Mouse (Mus musculus): ENCODE measurements at regions not wholly inside any gene's neighbourhood (a gene's known extent, or its start where the extent isn't known, plus 50 kb on each side); places are given as distances from the start of the nearest gene placed in this dataset.

- no peaks in the 10 kb centered on the region for H3K9me3 ChIP-seq (ENCODE audit: control insufficient read depth, insufficient read depth, low read depth, low read length)
- TF ChIP-seq ZNF384 (IDR thresholded peaks at IDR 0.05; ENCODE audit: low read depth, low read length): no peak
- no peak for TF ChIP-seq MAFK (IDR thresholded peaks at IDR 0.05; ENCODE audit: insufficient read depth, low read depth, low read length)
- TF ChIP-seq ZC3H11A (IDR thresholded peaks at IDR 0.05; ENCODE audit: borderline replicate concordance, low read depth, low read length): no peak
- TF ChIP-seq CHD2 (IDR thresholded peaks at IDR 0.05; ENCODE audit: low read depth, low read length): no peak
- H3K4me1 ChIP-seq (ENCODE audit: control insufficient read depth in 2 of 2, insufficient read depth in 2 of 2, low read length in 2 of 2, poor library complexity in 1 of 2): no peaks in the 10 kb centered on the region
- in situ Hi-C loops (cut with MboI; ENCODE audit: low sequenced_read_pairs in 2 of 2, unreplicated experiment in 2 of 2): no loop called here
- H3K36me3 ChIP-seq (ENCODE audit: control insufficient read depth, insufficient read depth, low read length, poor library complexity, severe bottlenecking): no peaks in the 10 kb centered on the region
- DNase-seq (ENCODE audit: low read depth, low spot score): no peak
- H3K4me3 ChIP-seq (ENCODE audit: insufficient read depth in 1 of 2, low read depth in 1 of 2, low read length in 2 of 2, poor library complexity in 1 of 2, severe bottlenecking in 1 of 2): no peak overlapping the region
- no peak overlapping the region for H3K27ac ChIP-seq (ENCODE audit: insufficient read depth, low read depth, low read length, poor library complexity, severe bottlenecking)
- no peak overlapping the region for H3K9ac ChIP-seq (ENCODE audit: insufficient read depth, low read depth, low read length, poor library complexity, severe bottlenecking)
Measured at GRCm38 (mm10) chr7:129979337-129979736, 387.7 kb downstream of the Wdr11 start.

- TF ChIP-seq CHD2 (IDR thresholded peaks at IDR 0.05; ENCODE audit: low read depth, low read length): no peak
- Histone ChIP-seq H3K9me3 (ENCODE audit: control insufficient read depth, insufficient read depth, low read depth, low read length) (no peaks in the 10 kb centered on the region), H3K9ac (ENCODE audit: insufficient read depth, low read depth, low read length, poor library complexity, severe bottlenecking) (no peak overlapping the region), H3K27ac (ENCODE audit: insufficient read depth, low read depth, low read length, poor library complexity, severe bottlenecking) (no peak overlapping the region), H3K4me3 (ENCODE audit: insufficient read depth in 1 of 2, low read depth in 1 of 2, low read length in 2 of 2, poor library complexity in 1 of 2, severe bottlenecking in 1 of 2) (no peak overlapping the region), H3K4me1 (ENCODE audit: control insufficient read depth in 2 of 2, insufficient read depth in 2 of 2, low read length in 2 of 2, poor library complexity in 1 of 2) (no peaks in the 10 kb centered on the region), H3K36me3 (ENCODE audit: control insufficient read depth, insufficient read depth, low read length, poor library complexity, severe bottlenecking) (no peaks in the 10 kb centered on the region)
- no peak for DNase-seq (ENCODE audit: low read depth, low spot score)
- in situ Hi-C loops (cut with MboI; ENCODE audit: low sequenced_read_pairs in 2 of 2, unreplicated experiment in 2 of 2): no loop called here
Measured at GRCm38 (mm10) chr7:129980501-129980900, 388.8 kb downstream of the Wdr11 start.

- Histone ChIP-seq H3K27ac (ENCODE audit: insufficient read depth, low read depth, low read length, poor library complexity, severe bottlenecking) (no peak overlapping the region), H3K9ac (ENCODE audit: insufficient read depth, low read depth, low read length, poor library complexity, severe bottlenecking) (no peak overlapping the region), H3K9me3 (ENCODE audit: control insufficient read depth, insufficient read depth, low read depth, low read length) (no peaks in the 10 kb centered on the region), H3K4me3 (ENCODE audit: insufficient read depth in 1 of 2, low read depth in 1 of 2, low read length in 2 of 2, poor library complexity in 1 of 2, severe bottlenecking in 1 of 2) (no peak overlapping the region), H3K36me3 (ENCODE audit: control insufficient read depth, insufficient read depth, low read length, poor library complexity, severe bottlenecking) (no peaks in the 10 kb centered on the region), H3K4me1 (ENCODE audit: control insufficient read depth in 2 of 2, insufficient read depth in 2 of 2, low read length in 2 of 2, poor library complexity in 1 of 2) (no peaks in the 10 kb centered on the region)
- no peak for TF ChIP-seq CHD2 (IDR thresholded peaks at IDR 0.05; ENCODE audit: low read depth, low read length)
- no peak for TF ChIP-seq ZNF384 (IDR thresholded peaks at IDR 0.05; ENCODE audit: low read depth, low read length)
- no peak for TF ChIP-seq ZC3H11A (IDR thresholded peaks at IDR 0.05; ENCODE audit: borderline replicate concordance, low read depth, low read length)
- no peak for TF ChIP-seq MAFK (IDR thresholded peaks at IDR 0.05; ENCODE audit: insufficient read depth, low read depth, low read length)
- no peak for TF ChIP-seq HCFC1 (IDR thresholded peaks at IDR 0.05; ENCODE audit: borderline replicate concordance, insufficient read depth, low read length)
- DNase-seq (ENCODE audit: low read depth, low spot score): no peak
- in situ Hi-C loops (cut with MboI; ENCODE audit: low sequenced_read_pairs in 2 of 2, unreplicated experiment in 2 of 2): no loop called here
Measured at GRCm38 (mm10) chr7:129982411-129982810, 390.7 kb downstream of the Wdr11 start.

- in situ Hi-C loops (cut with MboI; ENCODE audit: low sequenced_read_pairs in 2 of 2, unreplicated experiment in 2 of 2): no loop called here
Measured at GRCm38 (mm10) chr7:129983601-129984120, 392.0 kb downstream of the Wdr11 start.

GRCm38 (mm10) chr7:129984367-129984766, 392.7 kb downstream of the Wdr11 start:
- peaks cover 0 to 2% of the 10 kb centered on the region in 2 experiments; a peak in 2 of 4 replicates for H3K4me1 ChIP-seq (ENCODE audit: control insufficient read depth in 2 of 2, insufficient read depth in 2 of 2, low read length in 2 of 2, poor library complexity in 1 of 2)

More at GRCm38 (mm10) chr7:129983601-129984120, 392.0 kb downstream of the Wdr11 start:
- no peaks in the 10 kb centered on the region for H3K9me3 ChIP-seq (ENCODE audit: control insufficient read depth, insufficient read depth, low read depth, low read length)
- H3K36me3 ChIP-seq (ENCODE audit: control insufficient read depth, insufficient read depth, low read length, poor library complexity, severe bottlenecking): no peaks in the 10 kb centered on the region
- no peak overlapping the region for H3K9ac ChIP-seq (ENCODE audit: insufficient read depth, low read depth, low read length, poor library complexity, severe bottlenecking)
- no peak overlapping the region for H3K4me3 ChIP-seq (ENCODE audit: insufficient read depth in 1 of 2, low read depth in 1 of 2, low read length in 2 of 2, poor library complexity in 1 of 2, severe bottlenecking in 1 of 2)
- H3K27ac ChIP-seq (ENCODE audit: insufficient read depth, low read depth, low read length, poor library complexity, severe bottlenecking): no peak overlapping the region
- DNase-seq (ENCODE audit: low read depth, low spot score): no peak
- TF ChIP-seq MAFK (IDR thresholded peaks at IDR 0.05; ENCODE audit: insufficient read depth, low read depth, low read length): no peak
- TF ChIP-seq HCFC1 (IDR thresholded peaks at IDR 0.05; ENCODE audit: borderline replicate concordance, insufficient read depth, low read length): no peak
- TF ChIP-seq ZC3H11A (IDR thresholded peaks at IDR 0.05; ENCODE audit: borderline replicate concordance, low read depth, low read length): no peak
- no peak for TF ChIP-seq ZNF384 (IDR thresholded peaks at IDR 0.05; ENCODE audit: low read depth, low read length)
- no peak for TF ChIP-seq CHD2 (IDR thresholded peaks at IDR 0.05; ENCODE audit: low read depth, low read length)
- peaks cover 0 to 2% of the 10 kb centered on the region in 2 experiments; a peak in 2 of 4 replicates for H3K4me1 ChIP-seq (ENCODE audit: control insufficient read depth in 2 of 2, insufficient read depth in 2 of 2, low read length in 2 of 2, poor library complexity in 1 of 2)

More at GRCm38 (mm10) chr7:129984367-129984766, 392.7 kb downstream of the Wdr11 start:
- TF ChIP-seq ZC3H11A (IDR thresholded peaks at IDR 0.05; ENCODE audit: borderline replicate concordance, low read depth, low read length) (no peak), MAFK (IDR thresholded peaks at IDR 0.05; ENCODE audit: insufficient read depth, low read depth, low read length) (no peak), ZNF384 (IDR thresholded peaks at IDR 0.05; ENCODE audit: low read depth, low read length) (no peak), CHD2 (IDR thresholded peaks at IDR 0.05; ENCODE audit: low read depth, low read length) (no peak)
- no peak overlapping the region for H3K4me3 ChIP-seq (ENCODE audit: insufficient read depth in 1 of 2, low read depth in 1 of 2, low read length in 2 of 2, poor library complexity in 1 of 2, severe bottlenecking in 1 of 2)
- in situ Hi-C loops (cut with MboI; ENCODE audit: low sequenced_read_pairs in 2 of 2, unreplicated experiment in 2 of 2): no loop called here
- H3K9me3 ChIP-seq (ENCODE audit: control insufficient read depth, insufficient read depth, low read depth, low read length): no peaks in the 10 kb centered on the region
- H3K9ac ChIP-seq (ENCODE audit: insufficient read depth, low read depth, low read length, poor library complexity, severe bottlenecking): no peak overlapping the region
- no peak overlapping the region for H3K27ac ChIP-seq (ENCODE audit: insufficient read depth, low read depth, low read length, poor library complexity, severe bottlenecking)
- no peaks in the 10 kb centered on the region for H3K36me3 ChIP-seq (ENCODE audit: control insufficient read depth, insufficient read depth, low read length, poor library complexity, severe bottlenecking)
- no peak for DNase-seq (ENCODE audit: low read depth, low spot score)

Measured in ES-E14 (cell line).